Mouse (Mus musculus) heart, postnatal 4 days (tissue): ENCODE measurements around the gene Gm29735. TPM values are rescaled to one million over a fixed set of nuclear protein-coding genes. Genes with fewer than 3 reads are reported as not detected.
"Not testable (repeated sequence)": the region's sequence is repeated elsewhere in the genome, so short reads cannot be mapped to it uniquely, and the experiment has no call there.

Source experiments
- DNase-seq: peaks from one replicate; pipeline ENCODE4 v3.0.0; 2021
- total RNA-seq, 2 experiments: library from RNA; stranded (reverse); gene quantifications; 2 replicates each; pipeline ENCODE4 v1.2.3; 2021

The Gm29735 gene
- total RNA-seq = not detected

GRCm38 (mm10) chr7:142157013-142157412 lies at the start of gene Gm29735:
Gene Gm29735, minus strand, starts transcription at chr7:142157113.
- DNase-seq = not testable (repeated sequence)

GRCm38 (mm10) chr7:142205488-142205887 lies 48.6 kb upstream of the Gm29735 start:
- DNase-seq = no peak

- no peak for DNase-seq
These were observed 44.2 kb upstream of the Gm29735 start, which contains the start of gene Krtap5-3 for GRCm38 (mm10) chr7:142201064-142201463. Gene Krtap5-3, plus strand, starts transcription at chr7:142201364.

- no peak for DNase-seq
These were observed 41.8 kb upstream of the Gm29735 start for GRCm38 (mm10) chr7:142198748-142199147.

GRCm38 (mm10) chr7:142190289-142190688 lies 33.4 kb upstream of the Gm29735 start, which contains the start of gene Gm10153:
Gene Gm10153, minus strand, starts transcription at chr7:142190389.
- no peak for DNase-seq

- DNase-seq = no peak
These were observed 31.2 kb upstream of the Gm29735 start for GRCm38 (mm10) chr7:142188156-142188555.

GRCm38 (mm10) chr7:142181021-142181420 lies 24.1 kb upstream of the Gm29735 start:
- DNase-seq = no peak

GRCm38 (mm10) chr7:142178685-142179084 lies 21.8 kb upstream of the Gm29735 start:
- DNase-seq = no peak

GRCm38 (mm10) chr7:142175905-142176304 lies 19.0 kb upstream of the Gm29735 start, which contains the start of gene Krtap5-2:
Gene Krtap5-2, minus strand, starts transcription at chr7:142176005.
- not testable (repeated sequence) for DNase-seq

- DNase-seq = no peak
These were observed 12.9 kb upstream of the Gm29735 start for GRCm38 (mm10) chr7:142169836-142170235.

- DNase-seq = not testable (repeated sequence)
These were observed 8.7 kb upstream of the Gm29735 start, which contains the start of gene Gm4553 for GRCm38 (mm10) chr7:142165639-142166038. Gene Gm4553, minus strand, starts transcription at chr7:142165739.

- DNase-seq = no peak
These were observed 2.5 kb upstream of the Gm29735 start for GRCm38 (mm10) chr7:142159366-142159765.

- DNase-seq = no peak
These were observed 1.6 kb downstream of the Gm29735 start for GRCm38 (mm10) chr7:142155308-142155707.

GRCm38 (mm10) chr7:142152191-142152590 lies 4.7 kb downstream of the Gm29735 start:
- no peak for DNase-seq

GRCm38 (mm10) chr7:142148633-142149032 lies 8.3 kb downstream of the Gm29735 start:
- DNase-seq = no peak

- peak; percentile 65 for DNase-seq
These were observed 10.9 kb downstream of the Gm29735 start for GRCm38 (mm10) chr7:142146033-142146432.

GRCm38 (mm10) chr7:142145413-142145940 lies 11.4 kb downstream of the Gm29735 start:
- no peak for DNase-seq

GRCm38 (mm10) chr7:142144507-142144906 lies 12.4 kb downstream of the Gm29735 start, which contains the start of gene Gm45337:
Gene Gm45337, minus strand, starts transcription at chr7:142144607.
- no peak for DNase-seq

GRCm38 (mm10) chr7:142143506-142144010 lies 13.4 kb downstream of the Gm29735 start:
- not testable (repeated sequence) for DNase-seq

GRCm38 (mm10) chr7:142140696-142141095 lies 16.2 kb downstream of the Gm29735 start:
- DNase-seq = no peak

GRCm38 (mm10) chr7:142135934-142136333 lies 21.0 kb downstream of the Gm29735 start, which contains the start of gene Gm39115:
Gene Gm39115, minus strand, starts transcription at chr7:142136034.
- DNase-seq = not testable (repeated sequence)

GRCm38 (mm10) chr7:142134206-142134995 lies 22.5 kb downstream of the Gm29735 start:
- peak; percentile 34 for DNase-seq

GRCm38 (mm10) chr7:142128843-142129242 lies 28.1 kb downstream of the Gm29735 start:
- no peak for DNase-seq
